Mouse (Mus musculus) liver, embryonic 16.5 days (tissue): ENCODE measurements around the gene Gm4952. TPM values are rescaled to one million over a fixed set of nuclear protein-coding genes. Genes with fewer than 3 reads are reported as not detected.

Experiments used
- polyA plus RNA-seq: library from polyadenylated mRNA; unstranded; fragments of >200 nt; fragmentation: Nextera tagmentation; extraction: Ambion mirVana; gene quantifications from 2 replicates; pipeline ENCODE4 v1.2.1, GENCODE M21; 2015

Gene Gm4952
- polyA plus RNA-seq, 1 experiment from 2014 or later = 22.6 TPM

Other genes starting within 250 kb of the Gm4952 start
- gene Olfr1440, start 212.7 kb upstream of the Gm4952 start, polyA plus RNA-seq = not detected in 2 replicates
- not detected in 2 replicates for gene Olfr1441, start 182.5 kb upstream of the Gm4952 start, polyA plus RNA-seq
- gene Pfpl, start 172.1 kb upstream of the Gm4952 start, polyA plus RNA-seq = not detected in 2 replicates
- 2.3 and 2.5 TPM in 2 replicates for gene Mpeg1, start 139.2 kb upstream of the Gm4952 start, polyA plus RNA-seq
- gene Dtx4, start 98.5 kb upstream of the Gm4952 start, polyA plus RNA-seq = 2.0 and 2.2 TPM in 2 replicates
- 21.7 and 26.0 TPM in 2 replicates for gene Fam111a, start 54.2 kb upstream of the Gm4952 start, polyA plus RNA-seq
- 0.23 and 0.38 TPM in 2 replicates for gene Glyat, start 33.3 kb downstream of the Gm4952 start, polyA plus RNA-seq
- not detected in 2 replicates for gene Olfr1442, start 70.5 kb downstream of the Gm4952 start, polyA plus RNA-seq
- not detected in 2 replicates for gene Olfr1443, start 78.1 kb downstream of the Gm4952 start, polyA plus RNA-seq
- gene Keg1, start 95.8 kb downstream of the Gm4952 start, polyA plus RNA-seq = 7.1 and 9.5 TPM in 2 replicates
- 0.63 and 0.66 TPM in 2 replicates for gene Cntf, start 165.7 kb downstream of the Gm4952 start, polyA plus RNA-seq
- gene Zfp91, start 196.2 kb downstream of the Gm4952 start, polyA plus RNA-seq = 5.8 and 6.3 TPM in 2 replicates
- 2.2 and 2.3 TPM in 2 replicates for gene Lpxn, start 196.2 kb downstream of the Gm4952 start, polyA plus RNA-seq
- not detected in 2 replicates for gene Gm5244, start 246.7 kb downstream of the Gm4952 start, polyA plus RNA-seq